Comparison of ENCODE assay signal across 8 mouse cellular contexts in the genomic region with DNA sequence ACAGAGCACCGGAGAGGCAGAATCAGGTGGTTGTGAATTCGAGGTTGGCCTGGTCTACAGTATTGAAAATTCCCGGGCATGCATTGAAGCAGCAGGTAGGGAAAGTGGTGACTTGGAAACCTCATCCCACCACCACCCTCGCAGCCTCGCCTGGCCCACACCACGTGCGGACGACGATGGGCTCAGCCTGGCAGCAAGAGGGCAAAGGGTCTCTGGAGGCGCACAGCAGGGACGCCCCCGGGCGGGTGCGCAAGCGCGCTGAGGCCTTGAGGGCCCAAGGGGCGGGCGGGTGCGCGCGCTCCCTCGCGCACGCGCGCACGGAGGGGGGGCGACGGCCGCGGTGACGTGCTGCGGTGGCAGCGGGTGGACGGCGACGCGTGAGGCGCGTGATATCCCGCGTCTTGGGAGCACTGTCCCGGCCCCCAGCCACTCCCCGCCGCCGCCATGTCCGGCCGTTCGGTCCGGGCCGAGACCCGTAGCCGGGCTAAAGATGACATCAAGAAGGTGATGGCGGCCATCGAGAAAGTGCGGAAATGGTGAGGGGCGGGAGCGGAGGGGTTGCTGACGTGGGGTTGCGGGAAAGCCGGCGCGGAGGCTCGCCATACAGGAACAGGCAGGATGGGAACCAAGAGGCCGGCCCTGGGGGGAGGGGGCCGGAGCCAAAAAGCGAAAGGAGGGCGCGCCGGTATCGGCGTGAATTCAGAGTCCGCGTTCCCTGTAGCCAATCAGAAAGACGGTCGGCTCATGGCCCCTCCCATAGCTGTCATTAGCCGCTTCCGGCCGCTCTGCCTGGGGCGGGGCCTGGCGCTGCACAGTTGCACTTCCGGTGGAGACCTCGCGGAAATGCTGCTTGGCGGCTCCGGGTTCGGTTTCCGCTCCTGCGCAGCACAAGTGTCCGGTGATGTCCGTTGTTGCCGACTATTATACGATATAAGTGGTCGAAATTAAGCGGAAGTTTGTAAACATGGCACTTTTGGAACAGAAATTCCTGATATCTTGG. TPM values are rescaled to one million over a fixed set of nuclear protein-coding genes. Genes with fewer than 3 reads are reported as not detected.
DNase-seq lines count a peak whose midpoint lies in the region; ATAC-seq lines count a peak whose summit lies in the region.

A gene (plus strand): TSS at position 221 of the 1,000 bp plus-strand sequence.

- H3K27ac ChIP-seq in forebrain, embryonic 14.5 days (ENCODE audit: low read depth, low read length): peak within 1 kb of the TSS; percentile 99
- H3K27ac ChIP-seq in neural tube, embryonic 15.5 days (replicated peaks): peak within 1 kb of the TSS; percentile 100

- intact Hi-C loops in heart, postnatal 14 days (cut with DNase I): loop anchor here (2.0 kb wide), 1 partner anchor 16 kb away; no protein-coding TSS in a partner anchor

- H3K9me3 ChIP-seq in forebrain, embryonic 14.5 days (replicated peaks; ENCODE audit: control insufficient read depth, low read length): no peaks in the 10 kb centered on the region
- no peaks in the 10 kb centered on the region for H3K9me3 ChIP-seq in neural tube, embryonic 15.5 days (replicated peaks)

- DNase-seq in ES-CJ7 (ENCODE audit: low read depth, low spot score): peak; percentile 98
- DNase-seq in cerebellum, adult 11 months: peak; percentile 97
- peak; percentile 98 for DNase-seq in forebrain, embryonic 14.5 days (ENCODE audit: low spot score)
- DNase-seq in heart, postnatal 14 days: peak; percentile 96 to 97
- DNase-seq in layer of hippocampus, adult 11-12 months (ENCODE audit: low spot score): peak; percentile 98
- peak; percentile 98 to 99 for DNase-seq in lung, adult 18-20 months
- DNase-seq in testis, postnatal 14 days (ENCODE audit: low spot score): peak; percentile 97

- WGBS in forebrain, embryonic 14.5 days: 2% methylated on average over 95 of the region's 95 CpGs
- WGBS in neural tube, embryonic 15.5 days: 2% methylated on average over 94 of the region's 95 CpGs

- peak within 1 kb of the TSS; percentile 97 for H3K4me2 ChIP-seq in forebrain, embryonic 14.5 days (ENCODE audit: low read length)
- H3K4me2 ChIP-seq in neural tube, embryonic 15.5 days: peak within 1 kb of the TSS; percentile 85

- H3K36me3 ChIP-seq in forebrain, embryonic 14.5 days (ENCODE audit: control insufficient read depth, insufficient read depth, low read length): peaks cover 22% of the 10 kb centered on the region
- H3K36me3 ChIP-seq in neural tube, embryonic 15.5 days: peaks cover 19% of the 10 kb centered on the region

- no peaks in the 10 kb centered on the region for H3K27me3 ChIP-seq in forebrain, embryonic 14.5 days (replicated peaks; ENCODE audit: control insufficient read depth, insufficient read depth, low read length)
- H3K27me3 ChIP-seq in neural tube, embryonic 15.5 days (replicated peaks): no peaks in the 10 kb centered on the region

- peak; percentile 99 for ATAC-seq in forebrain, embryonic 14.5 days
- peak; percentile 99 for ATAC-seq in neural tube, embryonic 15.5 days (ENCODE audit: low FRiP score)

- peak within 1 kb of the TSS; percentile 66 for H3K4me3 ChIP-seq in forebrain, embryonic 14.5 days (ENCODE audit: low read depth, low read length)
- peak within 1 kb of the TSS; percentile 64 for H3K4me3 ChIP-seq in neural tube, embryonic 15.5 days (replicated peaks)

- H3K4me1 ChIP-seq in forebrain, embryonic 14.5 days (ENCODE audit: control insufficient read depth, insufficient read depth, low read length): peaks cover 6% of the 10 kb centered on the region
- H3K4me1 ChIP-seq in neural tube, embryonic 15.5 days: peaks cover 25% of the 10 kb centered on the region

- peak within 1 kb of the TSS; percentile 87 for H3K9ac ChIP-seq in forebrain, embryonic 14.5 days (ENCODE audit: low read length)
- H3K9ac ChIP-seq in neural tube, embryonic 15.5 days (replicated peaks): peak within 1 kb of the TSS; percentile 82

RNA-seq across cellular contexts. Expression of the gene that starts here (rescaled TPM):
- 47.4 and 48.9 TPM in 2 replicates for polyA plus RNA-seq in forebrain, embryonic 14.5 days (2014; fragmentation: Nextera tagmentation; extraction: Ambion mirVana)
- 10 to 100 TPM; 30.0 to 33.1 TPM for total RNA-seq in heart, postnatal 14 days (2021)
- 44.6 and 46.4 TPM in 2 replicates for polyA plus RNA-seq in neural tube, embryonic 15.5 days (2015; fragmentation: Nextera tagmentation; extraction: Ambion mirVana)

Comparison
In these comparisons a context has a peak if more than half of its experiments do, and no peak if none do; other contexts are left out.
1. Peak in every context shown above with its lines: DNase-seq, ATAC-seq, H3K4me3 ChIP-seq and H3K27ac ChIP-seq.